ENCODE assay signal across 9 mouse cellular contexts in the genomic region with DNA sequence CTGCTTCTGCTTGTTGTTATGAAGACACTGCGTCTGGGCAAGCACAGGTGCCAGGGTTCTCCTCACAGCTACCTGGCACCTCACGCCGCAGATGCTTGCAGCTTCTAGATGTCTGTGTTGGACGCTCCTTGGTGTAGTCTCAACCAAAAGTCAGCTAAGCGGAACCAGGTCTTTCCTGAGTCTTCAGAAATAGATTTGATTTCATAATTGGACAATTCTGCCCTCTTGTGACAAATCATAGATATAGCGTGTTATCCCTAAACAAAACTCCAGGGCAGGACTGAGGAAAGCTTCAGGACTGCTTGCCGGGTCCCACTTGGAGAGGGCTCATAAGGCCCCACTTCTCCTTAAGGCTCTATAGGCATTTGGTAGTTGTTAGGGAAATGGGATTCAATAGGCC. TPM values are rescaled to one million over a fixed set of nuclear protein-coding genes. Genes with fewer than 3 reads are reported as not detected.
DNase-seq lines count a peak whose midpoint lies in the region; ATAC-seq and TF ChIP-seq lines count a peak whose summit lies in the region.
"Had no signal": no experiment of that assay in that cellular context is flagged by ENCODE, and none has a peak within 500 bp of the region (broad histone marks: within the 10 kb centered on the region; RNA-seq: fewer than 3 reads in every experiment).

No protein-coding gene starts in this region.

- H3K4me3 ChIP-seq in layer of hippocampus, adult 2 months, result no peak overlapping the region
- H3K4me3 ChIP-seq in hindbrain, embryonic 16.5 days (ENCODE audit: low read length), result no peak overlapping the region
- H3K4me3 ChIP-seq in midbrain, embryonic 16.5 days (ENCODE audit: low read depth, low read length), result no peak overlapping the region
- H3K4me3 ChIP-seq: limb, embryonic 13.5 days had no signal

- H3K27ac ChIP-seq in layer of hippocampus, adult 2 months, result no peak overlapping the region
- no peak overlapping the region for H3K27ac ChIP-seq in hindbrain, embryonic 16.5 days (ENCODE audit: low read depth, low read length)
- no peak overlapping the region for H3K27ac ChIP-seq in midbrain, embryonic 16.5 days (ENCODE audit: low read length)
- H3K27ac ChIP-seq: limb, embryonic 13.5 days had no signal

- no peaks in the 10 kb centered on the region for H3K36me3 ChIP-seq in hindbrain, embryonic 16.5 days (ENCODE audit: control insufficient read depth, insufficient read depth, low read length)
- no peaks in the 10 kb centered on the region for H3K36me3 ChIP-seq in midbrain, embryonic 16.5 days (ENCODE audit: control insufficient read depth, insufficient read depth, low read length)
- H3K36me3 ChIP-seq: limb, embryonic 13.5 days had no signal

- no peaks in the 10 kb centered on the region for H3K27me3 ChIP-seq in hindbrain, embryonic 16.5 days (replicated peaks; ENCODE audit: control insufficient read depth, insufficient read depth, low read length)
- H3K27me3 ChIP-seq in midbrain, embryonic 16.5 days (ENCODE audit: control insufficient read depth, insufficient read depth, low read depth, low read length), result no peaks in the 10 kb centered on the region
- H3K27me3 ChIP-seq: limb, embryonic 13.5 days had no signal

- DNase-seq in layer of hippocampus, adult 2 months (ENCODE audit: low spot score in 2 of 2), result peak in 1 of 2 experiments; percentile 33
- no peak for DNase-seq in layer of hippocampus, adult 11-12 months (ENCODE audit: low spot score)
- peak; percentile 42 for DNase-seq in Muller cell, postnatal 12 days (ENCODE audit: inconsistent ontology term)
- DNase-seq in cerebellum, adult 9-11 months, result peak; percentile 64
- no peak for DNase-seq in layer of hippocampus, postnatal 25 days (ENCODE audit: extremely low spot score in 1 of 2, low spot score in 1 of 2)
- no peak for DNase-seq in urinary bladder, postnatal 25 days (ENCODE audit: low spot score)

- peak; percentile 97 for TF ChIP-seq CTCF in layer of hippocampus, adult 2 months (conservative IDR thresholded peaks at IDR 0.05)

- WGBS in hindbrain, embryonic 16.5 days, result 69% methylated on average over 7 of the region's 7 CpGs
- WGBS in midbrain, embryonic 16.5 days, result 62% methylated on average over 7 of the region's 7 CpGs

- ATAC-seq in hindbrain, embryonic 16.5 days, result peak; percentile 65
- ATAC-seq in midbrain, embryonic 16.5 days, result peak; percentile 67

- H3K4me1 ChIP-seq in hindbrain, embryonic 16.5 days (ENCODE audit: control insufficient read depth, insufficient read depth, low read depth, low read length), result no peaks in the 10 kb centered on the region
- H3K4me1 ChIP-seq in midbrain, embryonic 16.5 days (ENCODE audit: control insufficient read depth, insufficient read depth, low read length), result no peaks in the 10 kb centered on the region

- H3K9ac ChIP-seq in hindbrain, embryonic 16.5 days (ENCODE audit: low read depth, low read length), result no peak overlapping the region
- H3K9ac ChIP-seq in midbrain, embryonic 16.5 days (ENCODE audit: low read depth, low read length), result no peak overlapping the region
- H3K9ac ChIP-seq: limb, embryonic 13.5 days had no signal

- no peak overlapping the region for H3K4me2 ChIP-seq in hindbrain, embryonic 16.5 days (ENCODE audit: low read length)
- H3K4me2 ChIP-seq in midbrain, embryonic 16.5 days (ENCODE audit: low read length), result no peak overlapping the region
- H3K4me2 ChIP-seq: limb, embryonic 13.5 days had no signal

- H3K9me3 ChIP-seq in hindbrain, embryonic 16.5 days (ENCODE audit: control insufficient read depth, low read length), result no peaks in the 10 kb centered on the region
- no peaks in the 10 kb centered on the region for H3K9me3 ChIP-seq in midbrain, embryonic 16.5 days (replicated peaks; ENCODE audit: control insufficient read depth, low read length, poor library complexity, severe bottlenecking)
- H3K9me3 ChIP-seq: limb, embryonic 13.5 days had no signal

RNA-seq across cellular contexts. Expression of gene Cfap161, which starts 7.8 kb away (rescaled TPM):
- total RNA-seq in layer of hippocampus, adult 2 months (2021), result 1 to 10 TPM; 1.3 to 2.5 TPM
- polyA plus RNA-seq in hindbrain, embryonic 16.5 days (2015; fragmentation: Nextera tagmentation; extraction: Ambion mirVana), result 1.8 and 2.0 TPM in 2 replicates
- 1.8 and 2.3 TPM in 2 replicates for polyA plus RNA-seq in midbrain, embryonic 16.5 days (2015; fragmentation: Nextera tagmentation; extraction: Ambion mirVana)
- under 1 TPM; 0.86 to 0.87 TPM for total RNA-seq in layer of hippocampus, postnatal 25 days (2021)

RNA-seq across cellular contexts. Expression of gene Il16, which starts 57.0 kb away (rescaled TPM):
- 10 to 100 TPM; 67.3 to 70.3 TPM for total RNA-seq in layer of hippocampus, adult 2 months (2021)
- 1.1 and 1.2 TPM in 2 replicates for polyA plus RNA-seq in hindbrain, embryonic 16.5 days (2015; fragmentation: Nextera tagmentation; extraction: Ambion mirVana)
- polyA plus RNA-seq in midbrain, embryonic 16.5 days (2015; fragmentation: Nextera tagmentation; extraction: Ambion mirVana), result 0.84 and 0.96 TPM in 2 replicates
- 10 to 100 TPM; 58.7 to 59.7 TPM for total RNA-seq in layer of hippocampus, postnatal 25 days (2021)

Comparison
In these comparisons a context has a peak if more than half of its experiments do, and no peak if none do; other contexts are left out.
1. DNase-seq: peak in Muller cell, postnatal 12 days (single experiment) and cerebellum, adult 9-11 months (single experiment); none in layer of hippocampus, adult 11-12 months (single experiment), layer of hippocampus, postnatal 25 days (0 of 2) and urinary bladder, postnatal 25 days (single experiment).